Mouse (Mus musculus): ENCODE results near the gene Olfr222. TPM values are rescaled to one million over a fixed set of nuclear protein-coding genes. Genes with fewer than 3 reads are reported as not detected.
"Not testable (repeated sequence)": the region's sequence is repeated elsewhere in the genome, so short reads cannot be mapped to it uniquely, and the experiment has no call there.

Olfr222 gene
- not detected in 2 replicates for polyA plus RNA-seq (2015; fragmentation: Nextera tagmentation; extraction: Ambion mirVana)

GRCm38 (mm10) chr11:59576135-59576534 is at the start of gene Olfr222:
Gene Olfr222 (minus strand): TSS chr11:59576235.
- H3K4me2 ChIP-seq; H3K36me3 ChIP-seq; ATAC-seq (ENCODE audit: low FRiP score, low read depth); H3K9ac ChIP-seq; H3K27ac ChIP-seq (replicated peaks); H3K27me3 ChIP-seq; H3K9me3 ChIP-seq; H3K4me3 ChIP-seq; H3K4me1 ChIP-seq (replicated peaks): not testable (repeated sequence)

- no peak overlapping the region for H3K4me3 ChIP-seq
- no peaks in the 10 kb centered on the region for H3K36me3 ChIP-seq
- H3K4me2 ChIP-seq: no peak overlapping the region
- peak; percentile 84; the same call in 1 of the 2 replicates for ATAC-seq (ENCODE audit: low FRiP score, low read depth)
- H3K9ac ChIP-seq: no peak overlapping the region
- no peaks in the 10 kb centered on the region for H3K9me3 ChIP-seq
- H3K27ac ChIP-seq (replicated peaks): no peak overlapping the region
- 40% methylated on average over 6 of the region's 6 CpGs for WGBS
- H3K27me3 ChIP-seq: no peaks in the 10 kb centered on the region
- no peaks in the 10 kb centered on the region for H3K4me1 ChIP-seq (replicated peaks)
These were observed 48.1 kb upstream of the Olfr222 start for GRCm38 (mm10) chr11:59624017-59624630.

- H3K36me3 ChIP-seq: no peaks in the 10 kb centered on the region
- H3K4me3 ChIP-seq: no peak overlapping the region
- H3K9ac ChIP-seq: no peak overlapping the region
- H3K27me3 ChIP-seq: no peaks in the 10 kb centered on the region
- H3K4me1 ChIP-seq (replicated peaks): no peaks in the 10 kb centered on the region
- no peak overlapping the region for H3K27ac ChIP-seq (replicated peaks)
- ATAC-seq (ENCODE audit: low FRiP score, low read depth): no peak
- no peaks in the 10 kb centered on the region for H3K9me3 ChIP-seq
- H3K4me2 ChIP-seq: no peak overlapping the region
- 78% methylated on average over 3 of the region's 3 CpGs for WGBS
These were observed 46.2 kb upstream of the Olfr222 start for GRCm38 (mm10) chr11:59622214-59622613.

GRCm38 (mm10) chr11:59616986-59617385 is 41.0 kb upstream of the Olfr222 start:
- not testable (repeated sequence) for H3K27me3 ChIP-seq; H3K4me1 ChIP-seq (replicated peaks); ATAC-seq (ENCODE audit: low FRiP score, low read depth); H3K4me2 ChIP-seq; H3K27ac ChIP-seq (replicated peaks); H3K36me3 ChIP-seq; H3K9ac ChIP-seq; H3K9me3 ChIP-seq; H3K4me3 ChIP-seq
- 96% methylated on average over 2 of the region's 2 CpGs for WGBS

GRCm38 (mm10) chr11:59614120-59614519 is 38.1 kb upstream of the Olfr222 start:
- no peak overlapping the region for H3K4me2 ChIP-seq
- no peaks in the 10 kb centered on the region for H3K36me3 ChIP-seq
- no peaks in the 10 kb centered on the region for H3K27me3 ChIP-seq
- no peaks in the 10 kb centered on the region for H3K4me1 ChIP-seq (replicated peaks)
- H3K9ac ChIP-seq: no peak overlapping the region
- no peak overlapping the region for H3K27ac ChIP-seq (replicated peaks)
- H3K9me3 ChIP-seq: no peaks in the 10 kb centered on the region
- no peak for ATAC-seq (ENCODE audit: low FRiP score, low read depth)
- WGBS: 51% methylated on average over 4 of the region's 4 CpGs
- no peak overlapping the region for H3K4me3 ChIP-seq

- no peaks in the 10 kb centered on the region for H3K4me1 ChIP-seq (replicated peaks)
- H3K4me2 ChIP-seq: no peak overlapping the region
- H3K9ac ChIP-seq: no peak overlapping the region
- no peak overlapping the region for H3K4me3 ChIP-seq
- no peak overlapping the region for H3K27ac ChIP-seq (replicated peaks)
- no peaks in the 10 kb centered on the region for H3K36me3 ChIP-seq
- no peaks in the 10 kb centered on the region for H3K9me3 ChIP-seq
- 91% methylated on average over 5 of the region's 5 CpGs for WGBS
- H3K27me3 ChIP-seq: no peaks in the 10 kb centered on the region
- ATAC-seq (ENCODE audit: low FRiP score, low read depth): no peak
These were observed 35.6 kb upstream of the Olfr222 start for GRCm38 (mm10) chr11:59611646-59612045.

GRCm38 (mm10) chr11:59602287-59602686 is 26.3 kb upstream of the Olfr222 start:
- no peaks in the 10 kb centered on the region for H3K36me3 ChIP-seq
- no peak for ATAC-seq (ENCODE audit: low FRiP score, low read depth)
- no peak overlapping the region for H3K27ac ChIP-seq (replicated peaks)
- no peak overlapping the region for H3K4me2 ChIP-seq
- no peaks in the 10 kb centered on the region for H3K9me3 ChIP-seq
- WGBS: 78% methylated on average over 1 of the region's 1 CpGs
- no peaks in the 10 kb centered on the region for H3K27me3 ChIP-seq
- no peak overlapping the region for H3K4me3 ChIP-seq
- H3K9ac ChIP-seq: no peak overlapping the region
- no peaks in the 10 kb centered on the region for H3K4me1 ChIP-seq (replicated peaks)

GRCm38 (mm10) chr11:59600872-59601271 is 24.8 kb upstream of the Olfr222 start:
- Histone ChIP-seq H3K9me3 (no peaks in the 10 kb centered on the region), H3K4me2 (no peak overlapping the region), H3K27me3 (no peaks in the 10 kb centered on the region), H3K9ac (no peak overlapping the region), H3K4me3 (no peak overlapping the region), H3K36me3 (no peaks in the 10 kb centered on the region), H3K4me1 (replicated peaks) (no peaks in the 10 kb centered on the region), H3K27ac (replicated peaks) (no peak overlapping the region)
- ATAC-seq (ENCODE audit: low FRiP score, low read depth): no peak
- 95% methylated on average over 3 of the region's 3 CpGs for WGBS

GRCm38 (mm10) chr11:59599211-59599610 is 23.2 kb upstream of the Olfr222 start:
- ATAC-seq (ENCODE audit: low FRiP score, low read depth): no peak
- 78% methylated on average over 7 of the region's 7 CpGs for WGBS
- Histone ChIP-seq H3K27ac (replicated peaks) (no peak overlapping the region), H3K4me2 (no peak overlapping the region), H3K27me3 (no peaks in the 10 kb centered on the region), H3K9ac (no peak overlapping the region), H3K4me3 (no peak overlapping the region), H3K36me3 (no peaks in the 10 kb centered on the region), H3K9me3 (no peaks in the 10 kb centered on the region), H3K4me1 (replicated peaks) (no peaks in the 10 kb centered on the region)

GRCm38 (mm10) chr11:59596950-59597349 is 20.9 kb upstream of the Olfr222 start:
- WGBS: 85% methylated on average over 8 of the region's 8 CpGs
- Histone ChIP-seq H3K27me3 (no peaks in the 10 kb centered on the region), H3K4me2 (no peak overlapping the region), H3K4me1 (replicated peaks) (no peaks in the 10 kb centered on the region), H3K36me3 (no peaks in the 10 kb centered on the region), H3K9me3 (no peaks in the 10 kb centered on the region), H3K4me3 (no peak overlapping the region), H3K27ac (replicated peaks) (no peak overlapping the region), H3K9ac (no peak overlapping the region)
- ATAC-seq (ENCODE audit: low FRiP score, low read depth): no peak

- Histone ChIP-seq H3K27me3 (no peaks in the 10 kb centered on the region), H3K4me2 (no peak overlapping the region), H3K4me3 (no peak overlapping the region), H3K36me3 (no peaks in the 10 kb centered on the region), H3K4me1 (replicated peaks) (no peaks in the 10 kb centered on the region), H3K9me3 (no peaks in the 10 kb centered on the region), H3K9ac (no peak overlapping the region), H3K27ac (replicated peaks) (no peak overlapping the region)
- ATAC-seq (ENCODE audit: low FRiP score, low read depth): no peak
- 50% methylated on average over 4 of the region's 4 CpGs for WGBS
These were observed 20.1 kb upstream of the Olfr222 start for GRCm38 (mm10) chr11:59596091-59596490.

GRCm38 (mm10) chr11:59593189-59593588 is 17.2 kb upstream of the Olfr222 start, which contains the start of gene Olfr223:
Gene Olfr223 (minus strand): TSS chr11:59593289.
- no peak within 1 kb of the TSS for H3K4me2 ChIP-seq
- no peaks in the 10 kb centered on the region for H3K4me1 ChIP-seq (replicated peaks)
- no peak within 1 kb of the TSS for H3K4me3 ChIP-seq
- H3K27ac ChIP-seq (replicated peaks): no peak within 1 kb of the TSS
- WGBS: 81% methylated on average over 6 of the region's 6 CpGs
- no peak for ATAC-seq (ENCODE audit: low FRiP score, low read depth)
- H3K36me3 ChIP-seq: no peaks in the 10 kb centered on the region
- no peaks in the 10 kb centered on the region for H3K27me3 ChIP-seq
- H3K9me3 ChIP-seq: no peaks in the 10 kb centered on the region
- no peak within 1 kb of the TSS for H3K9ac ChIP-seq

- Histone ChIP-seq H3K4me1 (replicated peaks) (no peaks in the 10 kb centered on the region), H3K27me3 (no peaks in the 10 kb centered on the region), H3K4me3 (no peak overlapping the region), H3K9ac (no peak overlapping the region), H3K4me2 (no peak overlapping the region), H3K9me3 (no peaks in the 10 kb centered on the region), H3K27ac (replicated peaks) (no peak overlapping the region), H3K36me3 (no peaks in the 10 kb centered on the region)
- WGBS: 71% methylated on average over 8 of the region's 8 CpGs
- ATAC-seq (ENCODE audit: low FRiP score, low read depth): no peak
These were observed 13.5 kb upstream of the Olfr222 start for GRCm38 (mm10) chr11:59589496-59589895.

Measured in hindbrain, embryonic 15.5 days (tissue).